Mouse (Mus musculus): ENCODE results near the gene Calhm3. TPM values are rescaled to one million over a fixed set of nuclear protein-coding genes. Genes with fewer than 3 reads are reported as not detected.
A peak's percentile ranks its signal among the peaks of the same experiment; 100 is the strongest.

The Calhm3 gene
- polyA plus RNA-seq, 1 experiment, result not detected

- peak in 1 of 2 experiments; percentile 57 for DNase-seq (ENCODE audit: extremely low spot score in 1 of 2, low spot score in 1 of 2)
Measured at GRCm38 (mm10) chr19:47128164-47128563, 29.4 kb downstream of the Calhm3 start.

GRCm38 (mm10) chr19:47122802-47123201, 34.8 kb downstream of the Calhm3 start:
- DNase-seq (ENCODE audit: extremely low spot score in 1 of 2, low spot score in 1 of 2), result peak in 1 of 2 experiments; percentile 32

GRCm38 (mm10) chr19:47121054-47121453, 36.5 kb downstream of the Calhm3 start:
- DNase-seq (ENCODE audit: extremely low spot score in 1 of 2, low spot score in 1 of 2), result peak in 1 of 2 experiments; percentile 63

- no peak for DNase-seq (ENCODE audit: extremely low spot score in 1 of 2, low spot score in 1 of 2)
Measured at GRCm38 (mm10) chr19:47118634-47119033, 38.9 kb downstream of the Calhm3 start.

- DNase-seq (ENCODE audit: extremely low spot score in 1 of 2, low spot score in 1 of 2), result no peak
Measured at GRCm38 (mm10) chr19:47104641-47105271, 52.8 kb downstream of the Calhm3 start.

Other genes with a start within 250 kb of the Calhm3 start
- 93.5 and 103 TPM in 2 replicates for gene Ina, start 143.1 kb downstream of the Calhm3 start, polyA plus RNA-seq (2012; rRNA removed)
- 49.8 and 53.3 TPM in 2 replicates for gene Nt5c2, start 142.6 kb downstream of the Calhm3 start, polyA plus RNA-seq (2012; rRNA removed)
- 41.3 and 42.6 TPM in 2 replicates for gene Pcgf6, start 106.9 kb downstream of the Calhm3 start, polyA plus RNA-seq (2012; rRNA removed)
- gene Taf5, start 90.0 kb downstream of the Calhm3 start, polyA plus RNA-seq (2012; rRNA removed), result 4.7 and 5.0 TPM in 2 replicates
- 964 and 1,164 TPM in 2 replicates for gene Usmg5, start 67.1 kb downstream of the Calhm3 start, polyA plus RNA-seq (2012; rRNA removed)
- 14.1 and 14.2 TPM in 2 replicates for gene Pdcd11, start 67.0 kb downstream of the Calhm3 start, polyA plus RNA-seq (2012; rRNA removed)
- gene Calhm2, start 19.5 kb downstream of the Calhm3 start, polyA plus RNA-seq (2012; rRNA removed), result 4.7 and 5.2 TPM in 2 replicates
- not detected in 2 replicates for gene Calhm1, start 13.5 kb downstream of the Calhm3 start, polyA plus RNA-seq (2012; rRNA removed)
- gene Neurl1a, start 21.1 kb upstream of the Calhm3 start, polyA plus RNA-seq (2012; rRNA removed), result 110 and 127 TPM in 2 replicates

Measured in frontal cortex, adult 2 months (tissue).